Mouse (Mus musculus): ENCODE measurements at regions not wholly inside any gene's neighbourhood (a gene's known extent, or its start where the extent isn't known, plus 50 kb on each side); places are given as distances from the start of the nearest gene placed in this dataset.
A peak's percentile ranks its signal among the peaks of the same experiment; 100 is the strongest.

- H3K9ac ChIP-seq (ENCODE audit: low read depth, low read length), result no peak overlapping the region
- H3K36me3 ChIP-seq (ENCODE audit: control insufficient read depth, insufficient read depth, low read length), result no peaks in the 10 kb centered on the region
- no peaks in the 10 kb centered on the region for H3K4me1 ChIP-seq (ENCODE audit: control insufficient read depth, insufficient read depth, low read length)
- H3K27me3 ChIP-seq (ENCODE audit: control insufficient read depth, insufficient read depth, low read depth, low read length), result no peaks in the 10 kb centered on the region
- H3K27ac ChIP-seq (ENCODE audit: low read length), result no peak overlapping the region
- no peaks in the 10 kb centered on the region for H3K9me3 ChIP-seq (replicated peaks; ENCODE audit: control insufficient read depth, low read length, poor library complexity, severe bottlenecking)
- H3K4me3 ChIP-seq (ENCODE audit: low read depth, low read length), result no peak overlapping the region
- no peak overlapping the region for H3K4me2 ChIP-seq (ENCODE audit: low read length)
- no peak for ATAC-seq
- WGBS, result 79% methylated on average over 1 of the region's 1 CpGs
Measured at GRCm38 (mm10) chr8:97414742-97415141, 1526.4 kb upstream of the Got2 start.

- Histone ChIP-seq H3K4me1 (ENCODE audit: control insufficient read depth, insufficient read depth, low read length) (0 out of 2 replicates have a peak, but pooled peaks cover under 1% of the 10 kb centered on the region), H3K27me3 (ENCODE audit: control insufficient read depth, insufficient read depth, low read depth, low read length) (no peaks in the 10 kb centered on the region), H3K27ac (ENCODE audit: low read length) (no peak overlapping the region), H3K4me2 (ENCODE audit: low read length) (no peak overlapping the region), H3K36me3 (ENCODE audit: control insufficient read depth, insufficient read depth, low read length) (no peaks in the 10 kb centered on the region), H3K9ac (ENCODE audit: low read depth, low read length) (no peak overlapping the region), H3K9me3 (replicated peaks; ENCODE audit: control insufficient read depth, low read length, poor library complexity, severe bottlenecking) (no peaks in the 10 kb centered on the region), H3K4me3 (ENCODE audit: low read depth, low read length) (no peak overlapping the region)
- 56% methylated on average over 2 of the region's 2 CpGs for WGBS
- ATAC-seq, result no peak
Measured at GRCm38 (mm10) chr8:97403308-97403707, 1515.0 kb upstream of the Got2 start.

- 0 out of 2 replicates have a peak, but pooled peaks cover 5% of the 10 kb centered on the region for H3K4me1 ChIP-seq (ENCODE audit: control insufficient read depth, insufficient read depth, low read length)
- no peaks in the 10 kb centered on the region for H3K27me3 ChIP-seq (ENCODE audit: control insufficient read depth, insufficient read depth, low read depth, low read length)
- H3K36me3 ChIP-seq (ENCODE audit: control insufficient read depth, insufficient read depth, low read length), result no peaks in the 10 kb centered on the region
- H3K9me3 ChIP-seq (replicated peaks; ENCODE audit: control insufficient read depth, low read length, poor library complexity, severe bottlenecking), result no peaks in the 10 kb centered on the region
- H3K27ac ChIP-seq (ENCODE audit: low read length), result peak overlapping the region; percentile 28; the same call in 1 of the 2 replicates
- no peak overlapping the region for H3K9ac ChIP-seq (ENCODE audit: low read depth, low read length)
- ATAC-seq, result no peak
- no peak overlapping the region for H3K4me3 ChIP-seq (ENCODE audit: low read depth, low read length)
- 10% methylated on average over 7 of the region's 7 CpGs for WGBS
- no peak overlapping the region for H3K4me2 ChIP-seq (ENCODE audit: low read length)
Measured at GRCm38 (mm10) chr8:97397327-97397719, 1509.0 kb upstream of the Got2 start.

- Histone ChIP-seq H3K27ac (ENCODE audit: low read length) (peak overlapping the region; percentile 28; the same call in 1 of the 2 replicates), H3K9me3 (replicated peaks; ENCODE audit: control insufficient read depth, low read length, poor library complexity, severe bottlenecking) (no peaks in the 10 kb centered on the region), H3K36me3 (ENCODE audit: control insufficient read depth, insufficient read depth, low read length) (no peaks in the 10 kb centered on the region), H3K9ac (ENCODE audit: low read depth, low read length) (no peak overlapping the region), H3K27me3 (ENCODE audit: control insufficient read depth, insufficient read depth, low read depth, low read length) (no peaks in the 10 kb centered on the region), H3K4me2 (ENCODE audit: low read length) (no peak overlapping the region), H3K4me1 (ENCODE audit: control insufficient read depth, insufficient read depth, low read length) (0 out of 2 replicates have a peak, but pooled peaks cover 5% of the 10 kb centered on the region), H3K4me3 (ENCODE audit: low read depth, low read length) (no peak overlapping the region)
- 11% methylated on average over 5 of the region's 5 CpGs for WGBS
- peak; percentile 51; the same call in 1 of the 2 replicates for ATAC-seq
Measured at GRCm38 (mm10) chr8:97396634-97397326, 1508.4 kb upstream of the Got2 start.

- Histone ChIP-seq H3K4me2 (ENCODE audit: low read length) (no peak overlapping the region), H3K36me3 (ENCODE audit: control insufficient read depth, insufficient read depth, low read length) (no peaks in the 10 kb centered on the region), H3K27ac (ENCODE audit: low read length) (no peak overlapping the region), H3K4me1 (ENCODE audit: control insufficient read depth, insufficient read depth, low read length) (no peaks in the 10 kb centered on the region), H3K9ac (ENCODE audit: low read depth, low read length) (no peak overlapping the region), H3K4me3 (ENCODE audit: low read depth, low read length) (no peak overlapping the region), H3K27me3 (ENCODE audit: control insufficient read depth, insufficient read depth, low read depth, low read length) (no peaks in the 10 kb centered on the region), H3K9me3 (replicated peaks; ENCODE audit: control insufficient read depth, low read length, poor library complexity, severe bottlenecking) (no peaks in the 10 kb centered on the region)
- WGBS, result 10% methylated on average over 7 of the region's 7 CpGs
- no peak for ATAC-seq
Measured at GRCm38 (mm10) chr8:97389651-97390050, 1501.3 kb upstream of the Got2 start.

GRCm38 (mm10) chr8:97389149-97389548 is 1500.8 kb upstream of the Got2 start:
- Histone ChIP-seq H3K4me1 (ENCODE audit: control insufficient read depth, insufficient read depth, low read length) (no peaks in the 10 kb centered on the region), H3K4me3 (ENCODE audit: low read depth, low read length) (no peak overlapping the region), H3K9me3 (replicated peaks; ENCODE audit: control insufficient read depth, low read length, poor library complexity, severe bottlenecking) (no peaks in the 10 kb centered on the region), H3K4me2 (ENCODE audit: low read length) (no peak overlapping the region), H3K27me3 (ENCODE audit: control insufficient read depth, insufficient read depth, low read depth, low read length) (no peaks in the 10 kb centered on the region), H3K36me3 (ENCODE audit: control insufficient read depth, insufficient read depth, low read length) (no peaks in the 10 kb centered on the region), H3K27ac (ENCODE audit: low read length) (no peak overlapping the region), H3K9ac (ENCODE audit: low read depth, low read length) (no peak overlapping the region)
- WGBS, result 39% methylated on average over 2 of the region's 2 CpGs
- ATAC-seq, result no peak

- H3K27ac ChIP-seq (ENCODE audit: low read length), result no peak overlapping the region
- H3K4me3 ChIP-seq (ENCODE audit: low read depth, low read length), result no peak overlapping the region
- H3K4me1 ChIP-seq (ENCODE audit: control insufficient read depth, insufficient read depth, low read length), result no peaks in the 10 kb centered on the region
- no peaks in the 10 kb centered on the region for H3K36me3 ChIP-seq (ENCODE audit: control insufficient read depth, insufficient read depth, low read length)
- no peaks in the 10 kb centered on the region for H3K27me3 ChIP-seq (ENCODE audit: control insufficient read depth, insufficient read depth, low read depth, low read length)
- ATAC-seq, result no peak
- H3K9me3 ChIP-seq (replicated peaks; ENCODE audit: control insufficient read depth, low read length, poor library complexity, severe bottlenecking), result no peaks in the 10 kb centered on the region
- H3K9ac ChIP-seq (ENCODE audit: low read depth, low read length), result no peak overlapping the region
- 88% methylated on average over 3 of the region's 3 CpGs for WGBS
- no peak overlapping the region for H3K4me2 ChIP-seq (ENCODE audit: low read length)
Measured at GRCm38 (mm10) chr8:97374911-97375771, 1486.8 kb upstream of the Got2 start.

GRCm38 (mm10) chr8:97346630-97347029 is 1458.3 kb upstream of the Got2 start:
- Histone ChIP-seq H3K9ac (ENCODE audit: low read depth, low read length) (no peak overlapping the region), H3K4me3 (ENCODE audit: low read depth, low read length) (no peak overlapping the region), H3K27ac (ENCODE audit: low read length) (no peak overlapping the region), H3K4me1 (ENCODE audit: control insufficient read depth, insufficient read depth, low read length) (no peaks in the 10 kb centered on the region), H3K9me3 (replicated peaks; ENCODE audit: control insufficient read depth, low read length, poor library complexity, severe bottlenecking) (no peaks in the 10 kb centered on the region), H3K27me3 (ENCODE audit: control insufficient read depth, insufficient read depth, low read depth, low read length) (no peaks in the 10 kb centered on the region), H3K36me3 (ENCODE audit: control insufficient read depth, insufficient read depth, low read length) (no peaks in the 10 kb centered on the region), H3K4me2 (ENCODE audit: low read length) (no peak overlapping the region)
- no peak for ATAC-seq
- 92% methylated on average over 6 of the region's 6 CpGs for WGBS

GRCm38 (mm10) chr8:97315497-97315896 is 1427.2 kb upstream of the Got2 start:
- Histone ChIP-seq H3K4me2 (ENCODE audit: low read length) (no peak overlapping the region), H3K27ac (ENCODE audit: low read length) (no peak overlapping the region), H3K9me3 (replicated peaks; ENCODE audit: control insufficient read depth, low read length, poor library complexity, severe bottlenecking) (no peaks in the 10 kb centered on the region), H3K36me3 (ENCODE audit: control insufficient read depth, insufficient read depth, low read length) (no peaks in the 10 kb centered on the region), H3K4me1 (ENCODE audit: control insufficient read depth, insufficient read depth, low read length) (no peaks in the 10 kb centered on the region; the same call in 1 of the 2 replicates), H3K9ac (ENCODE audit: low read depth, low read length) (no peak overlapping the region), H3K27me3 (ENCODE audit: control insufficient read depth, insufficient read depth, low read depth, low read length) (no peaks in the 10 kb centered on the region), H3K4me3 (ENCODE audit: low read depth, low read length) (no peak overlapping the region)
- WGBS, result 24% methylated on average over 4 of the region's 4 CpGs
- no peak for ATAC-seq

Measured in midbrain, embryonic 16.5 days (tissue).